Mouse (Mus musculus): ENCODE results near the gene Olfr711.
"Not testable (repeated sequence)": the region's sequence is repeated elsewhere in the genome, so short reads cannot be mapped to it uniquely, and the experiment has no call there.

The Olfr711 gene

GRCm38 (mm10) chr7:106975353-106975752 is at the start of gene Olfr711:
TSS of gene Olfr711 (minus strand) at chr7:106975453.
- no peak for DNase-seq (ENCODE audit: low read depth)

GRCm38 (mm10) chr7:107005972-107006371 is 30.7 kb upstream of the Olfr711 start, which contains the start of gene Olfr2:
TSS of gene Olfr2 (minus strand) at chr7:107006072.
- no peak for DNase-seq (ENCODE audit: low read depth)

GRCm38 (mm10) chr7:107004169-107004568 is 28.9 kb upstream of the Olfr711 start:
- no peak for DNase-seq (ENCODE audit: low read depth)

GRCm38 (mm10) chr7:107000798-107001197 is 25.5 kb upstream of the Olfr711 start:
- no peak for DNase-seq (ENCODE audit: low read depth)

- DNase-seq (ENCODE audit: low read depth), result no peak
These were observed 10.0 kb upstream of the Olfr711 start for GRCm38 (mm10) chr7:106985236-106985635.

- DNase-seq (ENCODE audit: low read depth), result peak; percentile 10
These were observed 7.8 kb downstream of the Olfr711 start for GRCm38 (mm10) chr7:106967503-106967902.

- no peak for DNase-seq (ENCODE audit: low read depth)
These were observed 11.4 kb downstream of the Olfr711 start, which contains the start of gene Olfr6 for GRCm38 (mm10) chr7:106963837-106964236. TSS of gene Olfr6 (minus strand) at chr7:106963937.

- no peak for DNase-seq (ENCODE audit: low read depth)
These were observed 27.0 kb downstream of the Olfr711 start, which contains the start of gene Olfr710 for GRCm38 (mm10) chr7:106948212-106948611. TSS of gene Olfr710 (minus strand) at chr7:106948312.

- DNase-seq (ENCODE audit: low read depth), result no peak
These were observed 43.1 kb downstream of the Olfr711 start, which contains the start of gene Olfr709-ps1 for GRCm38 (mm10) chr7:106932119-106932518. TSS of gene Olfr709-ps1 (minus strand) at chr7:106932219.

GRCm38 (mm10) chr7:106920961-106921360 is 54.3 kb downstream of the Olfr711 start:
- DNase-seq (ENCODE audit: low read depth), result not testable (repeated sequence)

Data from c-Kit-positive CD71-negative TER-119-negative erythroid progenitor cells, embryonic 14.5 days (primary cell).